Mouse (Mus musculus): ENCODE measurements around the gene Hsf5.

Hsf5 gene

DNA sequence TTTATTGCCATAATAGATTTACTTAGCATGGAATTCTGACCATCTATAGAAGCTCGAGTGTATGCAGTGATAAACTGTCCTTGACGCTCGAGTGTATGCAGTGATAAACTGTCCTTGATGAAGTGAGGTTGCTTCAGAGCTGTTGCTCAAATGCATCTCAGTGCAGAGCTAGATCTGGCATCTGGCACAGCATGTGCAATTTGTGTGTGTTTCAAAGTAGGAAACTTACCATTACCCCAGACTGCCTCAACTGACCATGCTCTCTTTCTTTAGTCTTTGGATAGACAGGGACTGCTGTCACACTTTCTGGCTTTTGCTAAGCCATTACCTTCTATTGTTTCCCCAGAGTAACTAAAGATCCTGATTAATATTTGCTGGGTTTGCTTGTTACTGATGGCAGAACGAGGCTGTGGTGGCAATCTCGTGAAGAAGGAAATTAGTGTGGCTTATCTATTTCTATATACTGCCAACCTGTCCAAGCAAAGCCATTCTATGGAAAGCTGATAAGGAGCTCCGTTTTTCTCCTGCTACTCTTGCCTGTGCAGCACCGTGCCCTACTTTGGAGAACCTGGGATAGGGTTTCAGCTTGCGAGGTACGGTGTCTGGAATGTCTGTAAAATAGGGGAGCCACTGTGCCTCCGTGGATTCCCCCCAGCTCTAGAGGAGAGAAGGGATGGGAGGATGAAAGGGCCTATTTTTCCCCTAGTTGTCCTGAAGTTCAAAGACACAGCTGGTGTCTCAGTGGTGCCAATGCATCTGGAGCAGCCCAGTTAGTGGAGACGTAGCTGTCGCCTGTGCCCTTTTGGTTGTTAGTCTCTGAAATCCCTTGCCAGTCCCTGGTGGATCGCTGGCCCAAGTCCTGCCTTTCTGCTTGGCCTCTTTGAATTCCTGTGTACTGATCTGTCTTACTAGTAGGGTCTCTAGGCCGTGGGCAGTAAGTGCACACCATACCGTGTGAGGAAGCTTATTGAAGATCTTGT lies 70.6 kb downstream of the Hsf5 start:
- DNase-seq (ENCODE audit: low spot score in 2 of 2) = no peak

GRCm38 (mm10) chr11:87688478-87689203 lies 71.7 kb downstream of the Hsf5 start:
- no peak for DNase-seq (ENCODE audit: low spot score in 2 of 2)

DNA sequence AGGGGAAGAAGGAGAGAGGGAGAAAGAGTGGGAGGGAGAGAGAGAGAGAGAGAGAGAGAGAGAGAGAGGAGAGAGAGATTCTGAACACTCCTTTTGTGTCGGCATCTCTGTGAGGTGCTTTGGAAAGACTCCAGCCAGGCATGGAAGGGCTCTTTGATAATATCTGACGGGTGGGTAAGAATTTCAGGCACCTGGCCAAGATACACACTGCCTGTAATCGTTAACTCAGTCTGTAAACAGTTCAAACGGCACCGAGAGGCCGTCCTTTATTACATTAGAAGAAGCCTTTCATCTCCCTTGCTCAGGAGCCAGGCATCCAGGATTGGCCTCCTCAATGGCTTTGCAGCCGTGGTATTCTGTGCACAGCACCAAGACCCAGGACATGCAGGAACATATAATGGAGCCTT lies 72.4 kb downstream of the Hsf5 start:
- DNase-seq (ENCODE audit: low spot score in 2 of 2) = peak in 1 of 2 experiments; percentile 18

GRCm38 (mm10) chr11:87690054-87690740 lies 73.2 kb downstream of the Hsf5 start:
- DNase-seq (ENCODE audit: low spot score in 2 of 2) = no peak

DNA sequence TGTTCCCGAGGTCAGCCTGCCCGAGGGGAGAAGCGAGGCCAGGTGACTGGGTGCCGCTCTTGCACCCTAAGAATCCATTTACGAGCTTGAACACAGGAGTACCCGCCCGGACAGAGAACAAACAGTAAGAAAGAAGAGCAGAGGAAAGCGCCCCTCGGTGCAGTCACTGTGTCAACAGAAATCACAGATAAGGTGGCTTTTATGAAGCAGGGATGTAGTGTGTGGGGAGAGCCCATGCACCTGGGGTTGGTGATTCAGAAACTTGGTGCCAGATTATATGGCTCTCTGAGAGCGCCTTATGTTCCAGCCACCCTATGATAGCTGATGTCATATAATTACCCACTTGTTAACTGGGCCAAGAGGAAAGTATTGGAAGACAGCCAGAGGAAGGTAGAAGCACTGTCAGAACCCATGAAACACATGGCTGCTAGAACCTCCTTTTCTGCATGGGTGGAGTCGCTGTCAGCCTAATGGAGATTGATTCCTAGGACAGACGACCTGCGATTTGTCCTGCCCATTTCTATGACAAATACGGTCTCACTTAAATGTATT lies 80.2 kb downstream of the Hsf5 start:
- DNase-seq (ENCODE audit: low spot score in 2 of 2) = no peak

GRCm38 (mm10) chr11:87698126-87698525 lies 81.2 kb downstream of the Hsf5 start:
- DNase-seq (ENCODE audit: low spot score in 2 of 2) = no peak

DNA sequence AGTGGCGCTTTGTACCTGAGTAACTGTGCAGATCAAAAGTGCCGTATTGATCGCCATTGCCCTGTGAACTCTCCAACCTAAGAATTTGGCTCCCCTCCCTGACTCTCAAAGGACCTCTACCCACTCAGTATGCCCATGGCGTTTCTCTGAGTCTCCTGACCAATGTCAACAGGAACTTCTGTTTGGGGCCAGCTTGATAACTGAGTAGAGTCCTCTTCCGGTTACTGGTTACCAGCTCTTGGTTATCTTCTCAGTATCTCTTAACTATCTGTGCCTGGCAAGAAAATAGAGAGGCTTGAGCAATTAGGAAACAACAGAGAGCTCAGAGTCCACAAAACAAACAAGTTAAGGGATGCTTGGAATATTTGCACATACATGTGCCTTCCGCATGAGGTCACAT lies 84.1 kb downstream of the Hsf5 start:
- no peak for DNase-seq (ENCODE audit: low spot score in 2 of 2)

- no peak for DNase-seq (ENCODE audit: low spot score in 2 of 2)
Observed at GRCm38 (mm10) chr11:87701877-87702620, 85.1 kb downstream of the Hsf5 start.

DNA sequence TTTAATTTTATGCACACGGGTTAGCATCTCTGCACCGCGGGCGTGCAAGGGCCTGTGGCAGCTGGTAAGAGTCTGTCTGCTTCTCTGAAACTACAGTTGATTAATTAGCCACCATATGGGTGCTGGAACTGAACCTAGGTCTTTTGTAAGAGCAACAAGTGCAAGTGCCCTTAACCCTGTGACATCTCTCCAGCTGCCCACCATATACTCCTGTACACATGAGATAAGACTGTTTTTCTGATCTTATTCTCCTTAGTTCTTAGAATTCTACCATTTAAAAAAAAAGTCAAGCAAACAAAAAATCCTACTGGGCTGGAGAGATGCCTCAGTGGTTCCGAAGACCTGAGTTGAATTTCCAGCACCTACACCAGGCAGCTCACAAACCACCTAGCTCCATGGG lies 86.7 kb downstream of the Hsf5 start:
- DNase-seq (ENCODE audit: low spot score in 2 of 2) = no peak

- DNase-seq (ENCODE audit: low spot score in 2 of 2) = no peak
Observed at GRCm38 (mm10) chr11:87704289-87704688, 87.3 kb downstream of the Hsf5 start.

DNA sequence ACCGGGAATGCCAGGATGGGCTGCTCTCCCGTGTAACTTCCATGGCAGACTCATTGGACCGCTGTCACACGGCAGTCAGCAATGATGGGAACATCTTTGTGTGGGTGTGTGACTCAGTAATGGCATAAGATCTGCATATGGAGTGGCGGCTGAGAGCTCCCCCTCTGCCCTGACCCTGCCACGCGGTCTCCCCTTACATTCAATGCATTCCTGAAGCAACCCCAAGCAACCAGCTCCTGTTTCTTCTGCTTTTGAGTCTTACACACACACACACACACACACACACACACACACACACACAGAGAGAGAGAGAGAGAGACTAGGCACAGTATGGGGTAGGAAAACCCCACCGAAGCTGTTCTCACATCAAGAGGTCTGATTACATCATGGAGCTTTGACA lies 90.6 kb downstream of the Hsf5 start:
- no peak for DNase-seq (ENCODE audit: low spot score in 2 of 2)

DNA sequence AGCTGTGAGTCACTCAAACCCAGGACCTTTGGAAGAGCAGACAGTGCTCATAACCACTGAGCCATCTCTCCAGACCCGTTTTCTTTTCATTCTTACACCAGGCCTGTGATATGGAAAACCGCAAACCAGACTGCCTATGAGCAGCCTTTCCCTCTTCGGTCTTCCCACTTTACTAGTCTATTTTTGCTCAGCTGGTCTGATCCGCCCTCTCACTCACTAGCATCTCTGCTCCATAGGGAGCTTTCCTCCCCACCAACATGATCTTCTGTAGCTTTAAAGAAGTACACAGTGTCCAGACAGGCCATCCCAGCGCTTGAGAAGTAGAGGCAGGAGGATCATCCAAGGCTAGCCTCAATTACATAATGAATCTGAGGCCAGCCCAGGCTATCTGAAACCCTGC lies 92.0 kb downstream of the Hsf5 start:
- no peak for DNase-seq (ENCODE audit: low spot score in 2 of 2)
